Mouse (Mus musculus) G1E (cell line): ENCODE data around the gene Tmbim7.

ENCODE experiments used
- CTCF ChIP-seq: IDR thresholded peaks from 2 replicates; pipeline ENCODE4 v1.5.1; 2012; ENCODE audit warnings: low read depth, low read length, inconsistent platforms, mixed read lengths
- POLR2AphosphoS5 ChIP-seq: IDR thresholded peaks from 2 replicates; pipeline ENCODE4 v1.6.1; 2012; ENCODE audit warnings: low read depth, low read length, inconsistent platforms; ENCODE audit not compliant: insufficient replicate concordance

GRCm38 (mm10) chr5:3633951-3634350 lies 17.0 kb upstream of the Tmbim7 start:
- TF ChIP-seq CTCF (peak; percentile 46; the same call in 1 of the 2 replicates), POLR2AphosphoS5 (no peak)
